Mouse (Mus musculus): ENCODE results near the gene Tinagl1.

DNA sequence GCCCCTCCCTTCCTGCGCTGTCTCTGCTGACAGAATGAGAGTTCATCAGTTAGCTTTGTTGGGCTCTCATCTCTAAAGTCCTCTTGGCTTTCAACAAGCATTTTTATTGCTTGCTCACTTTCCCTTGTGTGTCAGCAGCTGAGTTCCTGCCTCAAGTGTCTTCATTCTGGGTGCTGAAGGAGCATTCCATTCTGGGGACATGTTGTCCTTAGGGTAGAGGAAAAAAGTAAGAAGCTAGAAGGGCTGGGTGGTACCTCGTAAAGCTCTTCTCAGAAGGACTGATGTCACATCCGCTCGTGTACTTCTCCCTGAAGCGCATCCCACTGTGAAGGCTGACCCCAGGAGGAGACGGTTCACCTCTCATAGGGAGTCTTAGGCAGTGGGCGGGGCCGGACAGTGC lies 53.4 kb downstream of the Tinagl1 start:
- no peak for TF ChIP-seq CTCF (IDR thresholded peaks at IDR 0.05; ENCODE audit: low read depth, low read length)
- no peak for TF ChIP-seq POLR2A (IDR thresholded peaks at IDR 0.05; ENCODE audit: insufficient read depth, low read length)
